Mouse (Mus musculus): Measurements from ENCODE around the gene Tenm3.

The Tenm3 gene

DNA sequence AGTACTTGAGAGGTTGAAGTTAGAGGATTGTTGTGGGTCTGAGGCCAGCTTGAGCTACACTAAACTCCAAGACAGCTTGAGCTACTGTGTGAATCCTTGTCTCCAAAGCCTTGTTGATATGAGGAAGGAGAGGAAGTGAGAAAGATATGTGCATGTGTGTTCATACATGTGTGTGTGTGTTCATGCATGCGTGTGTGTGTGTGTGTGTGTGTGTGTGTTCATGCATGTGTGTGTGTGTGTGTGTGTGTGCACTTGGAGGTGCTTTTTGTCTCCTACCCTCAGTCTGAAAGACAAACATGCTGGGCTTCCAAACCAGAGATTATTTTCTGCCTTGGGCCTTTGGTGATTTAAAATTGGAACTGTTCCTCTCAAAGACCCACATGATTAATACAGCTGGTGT is 184.5 kb downstream of the Tenm3 start:
- no peak for DNase-seq (ENCODE audit: low spot score)

GRCm38 (mm10) chr8:48655381-48656043 is 188.2 kb downstream of the Tenm3 start:
- DNase-seq (ENCODE audit: low spot score) = no peak

GRCm38 (mm10) chr8:48649845-48650244 is 193.9 kb downstream of the Tenm3 start:
- DNase-seq (ENCODE audit: low spot score) = no peak

GRCm38 (mm10) chr8:48649415-48649814 is 194.3 kb downstream of the Tenm3 start:
- no peak for DNase-seq (ENCODE audit: low spot score)

GRCm38 (mm10) chr8:48646110-48646509 is 197.6 kb downstream of the Tenm3 start:
- no peak for DNase-seq (ENCODE audit: low spot score)

- DNase-seq (ENCODE audit: low spot score) = no peak
These were observed 205.6 kb downstream of the Tenm3 start for GRCm38 (mm10) chr8:48638129-48638528.

GRCm38 (mm10) chr8:48636979-48637378 is 206.8 kb downstream of the Tenm3 start:
- DNase-seq (ENCODE audit: low spot score) = no peak

DNA sequence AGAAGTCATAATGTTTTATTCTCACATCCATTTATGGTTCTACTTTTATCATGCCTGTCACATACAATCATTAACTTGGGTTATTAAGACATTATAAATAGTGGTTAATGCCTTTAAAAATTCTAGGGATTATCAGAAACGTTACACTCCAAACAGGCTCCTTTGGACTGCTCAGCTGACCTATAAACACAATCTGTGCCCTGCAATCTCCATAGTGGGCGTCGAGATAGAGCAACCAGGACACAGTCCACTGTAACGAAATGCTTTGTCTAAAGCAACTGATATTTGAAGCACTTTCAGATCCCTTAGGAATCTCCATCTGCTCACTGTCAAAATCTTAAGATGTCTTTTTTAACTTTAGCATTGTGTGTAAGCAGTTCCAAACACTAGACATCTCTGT is 207.9 kb downstream of the Tenm3 start:
- DNase-seq (ENCODE audit: low spot score) = no peak

DNA sequence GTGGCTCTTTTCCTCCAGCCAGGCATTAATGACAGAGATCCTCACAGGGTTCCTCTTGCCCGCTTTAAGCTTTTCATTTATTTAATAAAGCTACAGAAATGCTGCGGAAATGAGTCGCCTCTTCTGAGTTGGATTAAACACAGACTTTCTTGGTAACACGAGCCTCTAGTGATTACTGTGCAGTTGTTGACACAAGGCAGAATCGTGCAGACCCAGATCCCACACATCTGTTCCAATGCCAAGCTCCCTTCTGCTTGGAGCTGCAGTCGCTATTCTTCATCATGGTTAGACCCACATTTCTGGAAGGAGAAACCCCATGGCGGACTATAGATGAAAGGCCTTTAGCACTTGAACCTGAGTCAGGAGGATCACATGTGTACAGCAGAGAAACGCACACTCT is 210.3 kb downstream of the Tenm3 start:
- no peak for DNase-seq (ENCODE audit: low spot score)

DNA sequence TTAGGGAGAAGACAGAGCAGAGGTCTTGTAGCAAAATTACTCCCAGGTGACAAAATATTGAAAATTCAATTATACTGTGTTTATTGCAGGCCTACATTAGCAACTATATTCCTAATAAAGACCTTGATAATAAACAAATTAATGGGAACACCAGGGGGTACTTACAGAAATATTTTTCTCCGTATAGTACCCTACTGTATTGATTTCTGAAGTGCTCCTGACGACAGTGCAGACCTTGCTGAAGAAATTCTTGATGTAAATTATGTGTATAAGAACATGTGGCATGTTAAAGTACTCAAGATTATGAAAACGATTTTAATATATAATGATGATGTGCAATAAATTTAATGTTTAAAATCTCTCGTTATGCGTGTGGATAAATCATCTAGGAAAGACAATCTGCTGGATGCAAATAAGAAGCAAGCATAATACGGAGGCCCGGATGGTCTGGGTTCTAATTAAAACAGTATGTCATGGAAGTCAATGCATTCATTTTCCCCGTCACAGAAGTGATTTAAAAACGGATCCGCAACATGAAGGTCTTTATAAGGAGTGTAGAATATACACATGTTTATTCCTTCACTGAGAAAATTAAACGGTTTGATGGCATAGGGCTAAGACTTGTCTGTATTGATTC is 221.1 kb downstream of the Tenm3 start:
- DNase-seq (ENCODE audit: low spot score) = no peak

GRCm38 (mm10) chr8:48615088-48615487 is 228.7 kb downstream of the Tenm3 start:
- no peak for DNase-seq (ENCODE audit: low spot score)

GRCm38 (mm10) chr8:48611934-48612512 is 231.7 kb downstream of the Tenm3 start:
- no peak for DNase-seq (ENCODE audit: low spot score)

DNA sequence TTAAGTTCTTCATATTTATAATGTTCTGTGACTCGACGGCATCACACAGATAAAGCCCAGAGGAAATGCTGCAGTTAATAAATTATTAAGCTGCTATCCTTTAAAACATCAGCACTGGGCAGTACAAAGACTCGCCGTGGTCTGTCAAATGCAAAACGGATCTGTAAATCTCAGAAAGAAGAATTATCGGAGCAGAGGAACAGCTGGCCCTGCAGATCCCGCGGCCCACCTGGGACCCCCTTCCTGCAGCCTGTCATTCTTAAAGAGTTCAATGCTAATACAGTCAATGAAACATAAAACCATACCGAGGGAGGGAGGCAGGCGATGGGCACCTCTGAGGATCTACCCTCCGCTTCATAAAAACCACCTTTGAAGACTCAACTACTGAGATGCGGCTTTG is 232.6 kb downstream of the Tenm3 start:
- no peak for DNase-seq (ENCODE audit: low spot score)

- DNase-seq (ENCODE audit: low spot score) = no peak
These were observed 233.4 kb downstream of the Tenm3 start for GRCm38 (mm10) chr8:48610316-48610715.

DNA sequence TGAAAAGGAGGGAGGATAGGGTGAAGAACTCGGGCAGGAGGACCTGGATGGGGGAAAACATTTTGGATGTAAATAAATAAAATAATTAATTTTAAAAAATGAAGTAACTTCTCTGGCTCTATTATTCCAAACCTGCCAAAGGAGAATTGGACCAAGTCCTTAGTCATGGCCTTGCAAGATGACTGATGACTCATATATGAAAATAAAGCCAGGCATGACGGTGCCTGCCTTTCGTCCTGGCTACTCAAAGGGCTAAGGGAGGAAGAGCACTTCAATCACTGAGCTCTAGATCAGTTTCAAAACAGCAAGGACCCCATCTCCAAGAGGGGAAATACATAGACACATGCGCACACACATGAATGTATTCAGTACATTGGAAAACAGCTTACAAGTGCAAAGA is 234.1 kb downstream of the Tenm3 start:
- no peak for DNase-seq (ENCODE audit: low spot score)

DNA sequence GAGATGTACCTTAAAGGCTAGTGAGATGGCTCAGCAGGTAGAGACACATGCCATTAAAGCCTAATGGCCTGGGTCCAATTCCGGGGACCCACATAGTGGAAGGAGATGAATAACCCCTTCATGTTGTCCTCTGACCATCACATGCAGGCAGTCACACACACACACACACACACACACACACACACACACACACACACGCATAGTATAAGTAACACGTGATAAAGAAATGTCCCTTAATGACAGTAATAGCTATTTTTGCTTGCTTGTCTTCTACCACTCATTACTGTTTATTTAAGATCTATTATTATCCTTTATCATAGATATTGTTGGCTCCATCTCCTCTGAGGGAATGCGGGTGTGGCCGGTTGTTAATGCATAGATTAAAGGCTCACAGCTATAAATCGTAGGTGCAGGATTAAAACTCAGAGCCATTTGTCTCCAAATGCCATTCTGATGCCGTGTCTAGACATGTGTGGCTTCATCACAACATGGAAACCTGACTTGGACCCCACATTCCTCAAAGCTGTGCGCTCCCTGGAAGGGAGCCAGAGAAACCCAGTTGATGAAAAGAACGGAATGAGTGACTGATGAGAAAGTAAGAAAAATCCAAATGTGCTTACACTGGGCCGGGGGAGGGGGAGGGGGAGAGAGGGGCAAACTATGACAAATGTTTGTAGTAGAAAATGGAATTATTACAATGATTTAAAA is 239.4 kb downstream of the Tenm3 start:
- no peak for DNase-seq (ENCODE audit: low spot score)

- DNase-seq (ENCODE audit: low spot score) = no peak
These were observed 240.4 kb downstream of the Tenm3 start for GRCm38 (mm10) chr8:48603165-48603840.

GRCm38 (mm10) chr8:48601621-48602020 is 242.1 kb downstream of the Tenm3 start:
- DNase-seq (ENCODE audit: low spot score) = no peak

DNA sequence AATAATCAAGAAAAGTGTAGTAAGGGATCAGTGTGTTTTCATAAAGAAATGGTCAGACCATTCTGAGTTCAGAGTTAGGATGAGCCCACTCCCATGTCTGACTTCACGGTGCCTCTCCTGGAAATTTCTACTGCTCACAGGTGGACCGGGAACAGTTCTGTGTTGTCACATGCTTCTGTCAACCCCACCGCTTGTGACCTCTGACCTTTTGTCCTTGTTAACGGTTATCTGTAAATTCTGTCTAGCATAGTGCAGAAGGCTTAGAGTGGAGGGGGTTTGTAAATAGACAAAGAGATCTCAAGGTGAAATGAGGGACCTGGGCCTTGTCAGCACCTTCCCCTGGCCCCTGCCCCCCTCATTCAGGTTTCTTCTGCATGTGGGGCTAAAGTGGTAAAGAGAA is 244.7 kb downstream of the Tenm3 start:
- DNase-seq (ENCODE audit: low spot score) = no peak

- no peak for DNase-seq (ENCODE audit: low spot score)
These were observed 247.4 kb downstream of the Tenm3 start for GRCm38 (mm10) chr8:48596332-48596731.

GRCm38 (mm10) chr8:48591818-48592217 is 251.9 kb downstream of the Tenm3 start:
- DNase-seq (ENCODE audit: low spot score) = no peak

GRCm38 (mm10) chr8:48579732-48580131 is 264.0 kb downstream of the Tenm3 start:
- no peak for DNase-seq (ENCODE audit: low spot score)
